Comparison of ENCODE assay signal across 12 mouse cellular contexts in the genomic region with DNA sequence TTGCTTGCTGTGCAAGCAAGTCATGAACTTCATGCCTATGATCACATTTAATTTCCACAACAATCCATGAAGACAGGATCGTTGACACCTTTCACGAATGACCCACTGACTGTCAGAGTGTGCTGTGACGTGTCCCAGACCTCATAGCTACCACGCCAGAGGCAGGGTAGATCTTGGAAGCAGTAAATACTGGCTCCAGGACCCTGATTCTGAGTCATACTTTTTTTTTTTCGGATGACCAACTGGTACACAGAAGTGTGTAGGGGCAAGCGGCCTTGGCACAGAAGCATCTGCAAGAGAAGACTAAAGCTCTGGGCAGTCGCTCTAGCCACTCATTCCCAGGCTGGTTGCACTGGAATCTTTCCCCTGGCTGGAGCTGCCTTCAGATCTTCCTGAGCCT.
DNase-seq lines count a peak whose midpoint lies in the region; ATAC-seq lines count a peak whose summit lies in the region.
"Had no signal": no experiment of that assay in that cellular context is flagged by ENCODE, and none has a peak within 500 bp of the region (broad histone marks: within the 10 kb centered on the region; RNA-seq: fewer than 3 reads in every experiment).

No protein-coding gene starts in this region.

- WGBS in heart, embryonic 11.5 days (ENCODE audit: insufficient replicate concordance): 36% methylated on average over 7 of the region's 7 CpGs
- WGBS in midbrain, embryonic 10.5 days: 82% methylated on average over 7 of the region's 7 CpGs
- 79% methylated on average over 7 of the region's 7 CpGs for WGBS in midbrain, embryonic 13.5 days
- 55% methylated on average over 7 of the region's 7 CpGs for WGBS in liver, embryonic 15.5 days (ENCODE audit: insufficient replicate concordance)

- peaks cover 11% of the 10 kb centered on the region; the same call in 1 of the 2 replicates for H3K27me3 ChIP-seq in heart, embryonic 11.5 days (ENCODE audit: control insufficient read depth, insufficient read depth, low read length)
- H3K27me3 ChIP-seq in midbrain, embryonic 10.5 days (ENCODE audit: low read depth, poor library complexity, severe bottlenecking): peaks cover 29% of the 10 kb centered on the region
- peaks cover 25% of the 10 kb centered on the region for H3K27me3 ChIP-seq in midbrain, embryonic 13.5 days
- peaks cover 50% of the 10 kb centered on the region for H3K27me3 ChIP-seq in liver, embryonic 15.5 days
- H3K27me3 ChIP-seq: Patski had no signal

- no peak for DNase-seq in heart, postnatal 14 days
- DNase-seq in midbrain, embryonic 10.5 days (ENCODE audit: low spot score): no peak
- peak; percentile 74 for DNase-seq in adrenal gland, adult 8-10 months
- no peak for DNase-seq in thymus, adult 18-20 months
- DNase-seq: cerebellum, adult 18-20 months; kidney, adult 11 months; thymus, postnatal 14 days had no signal

- peak overlapping the region; percentile 9; the same call in 1 of the 2 replicates for H3K4me2 ChIP-seq in heart, embryonic 11.5 days
- H3K4me2 ChIP-seq in midbrain, embryonic 13.5 days (replicated peaks): no peak overlapping the region
- H3K4me2 ChIP-seq in liver, embryonic 15.5 days: peak overlapping the region; percentile 65

- intact Hi-C loops in heart, postnatal 14 days (cut with DNase I): loop anchor here (5.0 kb wide), 1 partner anchor 45 kb away; no protein-coding TSS in a partner anchor

- H3K9ac ChIP-seq in heart, embryonic 11.5 days (ENCODE audit: low read depth, low read length): no peak overlapping the region
- H3K9ac ChIP-seq in midbrain, embryonic 13.5 days (replicated peaks): no peak overlapping the region
- no peak overlapping the region for H3K9ac ChIP-seq in liver, embryonic 15.5 days
- H3K9ac ChIP-seq: forebrain, embryonic 13.5 days had no signal

- no peak overlapping the region for H3K4me3 ChIP-seq in heart, embryonic 11.5 days (ENCODE audit: low read depth, low read length)
- H3K4me3 ChIP-seq in midbrain, embryonic 10.5 days: peak overlapping the region; percentile 80
- H3K4me3 ChIP-seq in midbrain, embryonic 13.5 days (replicated peaks): no peak overlapping the region
- H3K4me3 ChIP-seq in liver, embryonic 15.5 days (replicated peaks): no peak overlapping the region
- H3K4me3 ChIP-seq: forebrain, embryonic 13.5 days had no signal

- no peak overlapping the region for H3K27ac ChIP-seq in heart, embryonic 11.5 days (ENCODE audit: low read depth, low read length)
- H3K27ac ChIP-seq in midbrain, embryonic 10.5 days (replicated peaks): no peak overlapping the region
- H3K27ac ChIP-seq in midbrain, embryonic 13.5 days: no peak overlapping the region
- H3K27ac ChIP-seq in liver, embryonic 15.5 days (replicated peaks): no peak overlapping the region; the same call in 1 of the 2 replicates
- H3K27ac ChIP-seq: forebrain, embryonic 13.5 days had no signal

- H3K9me3 ChIP-seq in heart, embryonic 11.5 days (replicated peaks; ENCODE audit: control insufficient read depth, low read length): no peaks in the 10 kb centered on the region
- no peaks in the 10 kb centered on the region for H3K9me3 ChIP-seq in midbrain, embryonic 10.5 days (replicated peaks)
- no peaks in the 10 kb centered on the region for H3K9me3 ChIP-seq in midbrain, embryonic 13.5 days
- no peaks in the 10 kb centered on the region for H3K9me3 ChIP-seq in liver, embryonic 15.5 days (replicated peaks)
- H3K9me3 ChIP-seq: forebrain, embryonic 13.5 days had no signal

- H3K36me3 ChIP-seq in heart, embryonic 11.5 days (ENCODE audit: control insufficient read depth, insufficient read depth, low read length): 0 out of 2 replicates have a peak, but pooled peaks cover 2% of the 10 kb centered on the region
- peaks cover 33% of the 10 kb centered on the region for H3K36me3 ChIP-seq in midbrain, embryonic 10.5 days
- H3K36me3 ChIP-seq in midbrain, embryonic 13.5 days: no peaks in the 10 kb centered on the region
- 0 out of 2 replicates have a peak, but pooled peaks cover 3% of the 10 kb centered on the region for H3K36me3 ChIP-seq in liver, embryonic 15.5 days (replicated peaks)

- no peak for ATAC-seq in heart, embryonic 11.5 days (replicated peaks; ENCODE audit: insufficient number of reproducible peaks, low FRiP score, low TSS enrichment)
- ATAC-seq in midbrain, embryonic 13.5 days: no peak
- ATAC-seq in liver, embryonic 15.5 days (ENCODE audit: insufficient read depth): no peak
- ATAC-seq: forebrain, embryonic 13.5 days; Patski had no signal

- peaks cover 16% of the 10 kb centered on the region for H3K4me1 ChIP-seq in heart, embryonic 11.5 days (ENCODE audit: control insufficient read depth, insufficient read depth, low read length)
- peaks cover 59% of the 10 kb centered on the region for H3K4me1 ChIP-seq in midbrain, embryonic 10.5 days
- peaks cover 27% of the 10 kb centered on the region for H3K4me1 ChIP-seq in midbrain, embryonic 13.5 days (replicated peaks)
- peaks cover 13% of the 10 kb centered on the region for H3K4me1 ChIP-seq in liver, embryonic 15.5 days (replicated peaks)
